Mouse (Mus musculus) stomach, postnatal 0 days (tissue): Measurements from ENCODE around the gene Dok3. TPM values are rescaled to one million over a fixed set of nuclear protein-coding genes. Genes with fewer than 3 reads are reported as not detected.

Source experiments
- ATAC-seq: fragments of 200-750 bp; cut with Nextera tagmentation; 2 replicates; pipeline ENCODE4 v1.8.0; 2017; ENCODE audit not compliant: low FRiP score, low TSS enrichment
- DNase-seq: peaks from one replicate; pipeline ENCODE4 v3.0.0-alpha.2; 2016; ENCODE audit warnings: low spot score
- H3K27ac ChIP-seq: fragments of 300-500 bp; sonication (generic); replicated peaks from 2 replicates; pipeline ENCODE4 v1.5.1; 2014; ENCODE audit warnings: mild to moderate bottlenecking, control low read depth
- H3K27me3 ChIP-seq: fragments of 300-500 bp; sonication (generic); 2 replicates; pipeline ENCODE4 v1.6.1; 2014; ENCODE audit warnings: low read length; ENCODE audit not compliant: control insufficient read depth, insufficient read depth
- H3K36me3 ChIP-seq: fragments of 300-500 bp; sonication (generic); 2 replicates; pipeline ENCODE4 v1.6.1; 2014; ENCODE audit warnings: low read length, mixed read lengths; ENCODE audit not compliant: control insufficient read depth, insufficient read depth
- H3K4me1 ChIP-seq: fragments of 300-500 bp; sonication (generic); replicated peaks from 2 replicates; pipeline ENCODE4 v1.6.1; 2014; ENCODE audit warnings: antibody characterized with exemption; ENCODE audit not compliant: control insufficient read depth, insufficient read depth
- H3K4me2 ChIP-seq: fragments of 300-500 bp; sonication (generic); replicated peaks from 2 replicates; pipeline ENCODE4 v1.6.1; 2014; ENCODE audit warnings: low read depth, mild to moderate bottlenecking, control low read depth, moderate library complexity
- H3K4me3 ChIP-seq: fragments of 300-500 bp; sonication (generic); 2 replicates; pipeline ENCODE4 v1.5.1; 2014; ENCODE audit warnings: low read depth, low read length, control low read depth
- H3K9ac ChIP-seq: fragments of 300-500 bp; sonication (generic); 2 replicates; pipeline ENCODE4 v1.6.1; 2014; ENCODE audit warnings: mild to moderate bottlenecking, low read length, control low read depth, mixed read lengths
- H3K9me3 ChIP-seq: fragments of 300-500 bp; sonication (generic); 2 replicates; pipeline ENCODE4 v1.6.1; 2016; ENCODE audit warnings: low read length; ENCODE audit not compliant: control insufficient read depth
- CTCF ChIP-seq: IDR thresholded peaks from 2 replicates; pipeline ENCODE4 v1.5.1; 2016; ENCODE audit warnings: antibody characterized with exemption, low read depth, mild to moderate bottlenecking, moderate library complexity
- EP300 ChIP-seq: optimal IDR thresholded peaks from 2 replicates; pipeline ENCODE3; 2016; ENCODE audit warnings: antibody characterized with exemption
- WGBS: fragments of 180-500 bp; shearing (Covaris S2); extraction: QIAGEN DNeasy Blood & Tissue Kit; methylation state at CpG from one replicate; pipeline ENCODE4 v1.1.7; 2014; 5-methylcytosine and 5-hydroxymethylcytosine counted together
- polyA plus RNA-seq: library from polyadenylated mRNA; unstranded; fragments of >200 nt; fragmentation: Nextera tagmentation; extraction: Ambion mirVana; gene quantifications from 2 replicates; pipeline ENCODE4 v1.2.1, GENCODE M21; 2015

Gene Dok3
- polyA plus RNA-seq, 1 experiment from 2014 or later = 1.3 TPM

GRCm38 (mm10) chr13:55536194-55537175 is 7.4 kb upstream of the Dok3 start, which contains the start of gene Ddx41:
Ddx41 (minus strand) TSS chr13:55536658.
- DNase-seq (peak; percentile 99), ATAC-seq (peak; percentile 98)
- Histone ChIP-seq H3K27me3 (no peaks in the 10 kb centered on the region), H3K9me3 (no peaks in the 10 kb centered on the region), H3K4me2 (peak within 1 kb of the TSS; percentile 95), H3K36me3 (peaks cover 26% of the 10 kb centered on the region), H3K4me1 (peaks cover 4% of the 10 kb centered on the region; the same call in 1 of the 2 replicates), H3K4me3 (peak within 1 kb of the TSS; percentile 83), H3K27ac (0 out of 2 replicates have a peak within 1 kb of the TSS, but pooled peaks have one; percentile 14), H3K9ac (peak within 1 kb of the TSS; percentile 80)
- TF ChIP-seq CTCF (peak; percentile 98), EP300 (no peak)
- WGBS = under 1% methylated on average over 70 of the region's 70 CpGs

GRCm38 (mm10) chr13:55535796-55536193 is 6.7 kb upstream of the Dok3 start:
- H3K27ac ChIP-seq = no peak overlapping the region
- no peaks in the 10 kb centered on the region for H3K9me3 ChIP-seq
- ATAC-seq (peak; percentile 9), DNase-seq (no peak)
- peak overlapping the region; percentile 95 for H3K4me2 ChIP-seq
- H3K9ac ChIP-seq = peak overlapping the region; percentile 80
- 16% methylated on average over 17 of the region's 17 CpGs for WGBS
- no peak for TF ChIP-seq EP300
- no peak for TF ChIP-seq CTCF
- H3K27me3 ChIP-seq = no peaks in the 10 kb centered on the region
- H3K4me1 ChIP-seq = peaks cover 4% of the 10 kb centered on the region; the same call in 1 of the 2 replicates
- peak overlapping the region; percentile 83 for H3K4me3 ChIP-seq
- H3K36me3 ChIP-seq = peaks cover 30% of the 10 kb centered on the region

- TF ChIP-seq EP300 = no peak
- TF ChIP-seq CTCF = no peak
- no peaks in the 10 kb centered on the region for H3K27me3 ChIP-seq
- no peak overlapping the region for H3K27ac ChIP-seq
- DNase-seq = no peak
- peak overlapping the region; percentile 95 for H3K4me2 ChIP-seq
- no peak overlapping the region for H3K9ac ChIP-seq
- H3K4me1 ChIP-seq = peaks cover 4% of the 10 kb centered on the region; the same call in 1 of the 2 replicates
- H3K9me3 ChIP-seq = no peaks in the 10 kb centered on the region
- 91% methylated on average over 15 of the region's 15 CpGs for WGBS
- peak overlapping the region; percentile 83; the same call in 1 of the 2 replicates for H3K4me3 ChIP-seq
- no peak for ATAC-seq
- H3K36me3 ChIP-seq = peaks cover 32% of the 10 kb centered on the region
Observed at GRCm38 (mm10) chr13:55535191-55535590, 6.1 kb upstream of the Dok3 start.

GRCm38 (mm10) chr13:55527834-55528772 is 993 bp downstream of the Dok3 start:
- Histone ChIP-seq H3K4me2 (no peak overlapping the region), H3K4me1 (no peaks in the 10 kb centered on the region), H3K27me3 (no peaks in the 10 kb centered on the region), H3K9me3 (no peaks in the 10 kb centered on the region), H3K4me3 (no peak overlapping the region), H3K9ac (no peak overlapping the region), H3K27ac (no peak overlapping the region), H3K36me3 (peaks cover 24% of the 10 kb centered on the region)
- ATAC-seq = no peak
- TF ChIP-seq CTCF (no peak), EP300 (no peak)
- no peak for DNase-seq
- WGBS = 77% methylated on average over 18 of the region's 18 CpGs

- Histone ChIP-seq H3K27ac (no peak overlapping the region), H3K36me3 (peaks cover 21% of the 10 kb centered on the region), H3K4me3 (no peak overlapping the region), H3K27me3 (no peaks in the 10 kb centered on the region), H3K4me2 (no peak overlapping the region), H3K9me3 (no peaks in the 10 kb centered on the region), H3K9ac (no peak overlapping the region), H3K4me1 (no peaks in the 10 kb centered on the region)
- 79% methylated on average over 16 of the region's 16 CpGs for WGBS
- DNase-seq = no peak
- no peak for TF ChIP-seq CTCF
- ATAC-seq = no peak
Observed at GRCm38 (mm10) chr13:55527212-55527611, 1.9 kb downstream of the Dok3 start.
